Mouse (Mus musculus) E14TG2a.4 (cell line): ENCODE measurements at regions not wholly inside any gene's neighbourhood (a gene's known extent, or its start where the extent isn't known, plus 50 kb on each side); places are given as distances from the start of the nearest gene placed in this dataset.
A peak's percentile ranks its signal among the peaks of the same experiment; 100 is the strongest.

Source experiments
- H3K27me3 ChIP-seq: 2 replicates; pipeline ENCODE4 v1.6.1; 2014; ENCODE audit warnings: low read length, control low read depth; ENCODE audit not compliant: insufficient read depth
- H3K36me3 ChIP-seq: 2 replicates; pipeline ENCODE4 v1.6.1; 2014; ENCODE audit warnings: low read length, control low read depth; ENCODE audit not compliant: insufficient read depth
- H3K4me1 ChIP-seq: replicated peaks from 2 replicates; pipeline ENCODE4 v1.6.1; 2014; ENCODE audit warnings: low read depth, low read length, control low read depth
- H3K4me3 ChIP-seq: replicated peaks from 2 replicates; pipeline ENCODE4 v1.5.1; 2014; ENCODE audit warnings: mild to moderate bottlenecking, low read length
- H3K9me3 ChIP-seq: 2 replicates; pipeline ENCODE4 v1.6.1; 2014; ENCODE audit warnings: low read length, control low read depth
- CTCF ChIP-seq: conservative IDR thresholded peaks from 2 replicates; pipeline ENCODE4 v1.5.1; 2014; ENCODE audit warnings: low read length
- NANOG ChIP-seq: IDR thresholded peaks from 2 replicates; pipeline ENCODE4 v1.6.1; 2014; ENCODE audit warnings: borderline replicate concordance, low read length, mixed read lengths
- POU5F1 ChIP-seq: IDR thresholded peaks from 2 replicates; pipeline ENCODE4 v1.6.1; 2014; ENCODE audit warnings: low read length, borderline replicate concordance

- Histone ChIP-seq H3K27me3 (peaks cover 3% of the 10 kb centered on the region; the same call in 1 of the 2 replicates), H3K9me3 (peaks cover 5% of the 10 kb centered on the region), H3K36me3 (no peaks in the 10 kb centered on the region), H3K4me3 (no peak overlapping the region), H3K4me1 (no peaks in the 10 kb centered on the region)
- TF ChIP-seq NANOG (no peak), CTCF (no peak), POU5F1 (no peak)
These were observed 69.1 kb upstream of the Fhl2 start for GRCm38 (mm10) chr1:43265699-43266455.

- Histone ChIP-seq H3K36me3 (no peaks in the 10 kb centered on the region), H3K27me3 (peaks cover 3% of the 10 kb centered on the region; the same call in 1 of the 2 replicates), H3K4me3 (no peak overlapping the region), H3K4me1 (no peaks in the 10 kb centered on the region), H3K9me3 (no peaks in the 10 kb centered on the region)
- TF ChIP-seq POU5F1: no peak
- TF ChIP-seq CTCF: peak; percentile 33; the same call in 1 of the 2 replicates
- TF ChIP-seq NANOG: no peak
These were observed 72.9 kb upstream of the Fhl2 start for GRCm38 (mm10) chr1:43269685-43270084.

DNA sequence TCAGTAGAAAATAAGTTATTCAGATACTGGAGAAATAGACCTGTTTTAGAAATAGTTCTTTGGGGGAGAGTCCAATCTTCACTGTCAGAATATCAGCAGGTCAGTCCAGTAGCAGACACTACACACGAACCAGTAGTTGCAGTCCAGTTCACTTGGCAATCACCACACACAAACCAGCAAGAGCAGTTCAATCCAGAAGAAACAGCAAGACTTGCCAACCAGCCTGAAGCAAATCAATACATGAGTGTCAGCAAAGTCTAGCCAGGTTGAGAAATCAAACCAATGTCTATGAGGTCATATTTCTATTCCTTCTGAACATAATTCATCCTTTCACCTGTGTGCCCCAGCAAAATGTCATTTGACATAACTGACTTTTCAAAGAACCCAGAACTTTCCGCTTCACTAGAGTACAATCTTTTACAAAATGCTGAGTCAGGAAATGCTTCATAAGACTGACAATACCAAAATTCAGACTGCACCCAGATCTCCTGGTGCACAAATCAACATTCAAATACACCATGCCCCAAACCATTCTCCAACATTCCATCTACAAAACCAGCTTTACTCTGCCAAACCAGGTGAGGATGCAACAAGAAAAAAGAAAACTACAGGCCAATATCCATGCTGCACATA is 76.6 kb upstream of the Fhl2 start:
- Histone ChIP-seq H3K4me3 (no peak overlapping the region), H3K9me3 (no peaks in the 10 kb centered on the region), H3K36me3 (no peaks in the 10 kb centered on the region), H3K4me1 (no peaks in the 10 kb centered on the region), H3K27me3 (peaks cover 3% of the 10 kb centered on the region; the same call in 1 of the 2 replicates)
- TF ChIP-seq CTCF (no peak), POU5F1 (no peak), NANOG (no peak)

GRCm38 (mm10) chr1:43291736-43292135 is 95.0 kb upstream of the Fhl2 start:
- H3K36me3 ChIP-seq: no peaks in the 10 kb centered on the region
- peaks cover 18% of the 10 kb centered on the region for H3K9me3 ChIP-seq
- no peaks in the 10 kb centered on the region for H3K27me3 ChIP-seq
- no peak overlapping the region for H3K4me3 ChIP-seq
- TF ChIP-seq POU5F1 (no peak), CTCF (no peak), NANOG (no peak)
- 0 out of 2 replicates have a peak, but pooled peaks cover 4% of the 10 kb centered on the region for H3K4me1 ChIP-seq

GRCm38 (mm10) chr1:43292561-43292960 is 95.8 kb upstream of the Fhl2 start:
- 0 out of 2 replicates have a peak, but pooled peaks cover 4% of the 10 kb centered on the region for H3K4me1 ChIP-seq
- H3K9me3 ChIP-seq: peaks cover 14% of the 10 kb centered on the region
- no peak for TF ChIP-seq CTCF
- TF ChIP-seq POU5F1: no peak
- H3K27me3 ChIP-seq: no peaks in the 10 kb centered on the region
- no peak overlapping the region for H3K4me3 ChIP-seq
- no peaks in the 10 kb centered on the region for H3K36me3 ChIP-seq

DNA sequence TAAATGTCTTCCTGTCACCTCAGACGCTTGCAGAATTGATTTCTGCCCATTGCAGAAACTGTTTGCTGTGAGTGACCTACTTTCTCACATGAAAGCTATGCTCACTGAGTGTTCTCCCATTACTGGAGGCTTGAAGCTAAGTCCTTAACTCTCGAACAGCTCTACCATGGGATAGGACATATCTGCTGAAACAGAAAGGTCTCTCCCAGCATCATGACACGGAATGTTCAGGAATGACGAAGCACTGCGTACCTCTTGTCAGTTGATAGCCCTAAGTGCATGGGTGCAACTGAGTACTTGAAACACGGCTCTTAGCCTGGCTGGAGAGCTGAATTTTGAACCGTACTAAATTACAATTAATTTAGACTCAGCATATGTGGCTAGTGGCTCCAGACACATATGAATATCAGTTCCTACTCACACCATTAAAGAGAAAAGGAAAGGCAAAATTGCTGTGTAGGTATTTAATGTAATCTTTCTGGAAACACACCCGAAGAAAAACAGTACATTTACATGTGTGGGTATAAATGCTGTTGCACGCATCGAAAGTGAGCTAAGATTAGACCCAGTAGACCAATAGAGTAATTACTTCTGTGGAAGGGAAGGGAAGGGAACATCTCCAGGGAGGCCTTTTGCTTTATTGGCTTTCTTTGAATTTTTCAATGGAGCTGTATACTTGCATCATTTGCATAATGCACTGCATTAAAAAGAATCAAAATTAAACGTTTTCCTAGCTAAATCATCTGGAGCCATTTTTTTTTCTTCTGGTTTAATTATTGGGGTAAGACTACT is 97.6 kb upstream of the Fhl2 start:
- Histone ChIP-seq H3K27me3 (no peaks in the 10 kb centered on the region), H3K9me3 (no peaks in the 10 kb centered on the region)
- TF ChIP-seq CTCF (no peak), NANOG (no peak), POU5F1 (no peak)

DNA sequence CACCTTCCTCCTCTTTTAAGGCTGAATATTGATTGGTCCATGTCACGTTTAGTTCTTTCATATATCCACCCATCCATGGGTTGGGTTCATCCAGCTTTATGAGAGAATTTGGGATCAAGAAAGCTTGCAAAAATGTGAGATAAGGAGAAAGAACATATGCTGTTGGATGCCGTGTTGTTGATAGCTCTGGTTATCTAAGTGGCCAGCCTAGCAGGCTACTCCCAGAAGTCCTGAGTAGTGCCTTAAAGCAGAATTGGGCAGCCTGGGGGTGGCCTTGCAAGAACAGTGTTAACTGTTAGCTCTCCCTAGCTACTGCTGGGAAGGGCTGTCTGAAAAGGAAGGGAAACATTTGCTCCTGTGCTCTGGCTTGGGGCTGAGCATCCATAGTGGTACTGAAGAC is 100.8 kb upstream of the Fhl2 start:
- Histone ChIP-seq H3K36me3 (no peaks in the 10 kb centered on the region), H3K27me3 (no peaks in the 10 kb centered on the region)
- TF ChIP-seq CTCF: no peak
- no peak for TF ChIP-seq NANOG
- TF ChIP-seq POU5F1: no peak

More for the DNA sequence above, 97.6 kb upstream of the Fhl2 start:
- Histone ChIP-seq H3K36me3 (no peaks in the 10 kb centered on the region), H3K4me1 (0 out of 2 replicates have a peak, but pooled peaks cover 4% of the 10 kb centered on the region), H3K4me3 (no peak overlapping the region)

GRCm38 (mm10) chr1:43298746-43299145 is 102.0 kb upstream of the Fhl2 start:
- no peaks in the 10 kb centered on the region for H3K36me3 ChIP-seq
- H3K4me1 ChIP-seq: 0 out of 2 replicates have a peak, but pooled peaks cover 4% of the 10 kb centered on the region
- H3K9me3 ChIP-seq: no peaks in the 10 kb centered on the region
- no peak for TF ChIP-seq NANOG
- no peaks in the 10 kb centered on the region for H3K27me3 ChIP-seq
- H3K4me3 ChIP-seq: no peak overlapping the region

More for the DNA sequence above, 100.8 kb upstream of the Fhl2 start:
- no peak overlapping the region for H3K4me3 ChIP-seq
- H3K4me1 ChIP-seq: 0 out of 2 replicates have a peak, but pooled peaks cover 4% of the 10 kb centered on the region
- H3K9me3 ChIP-seq: no peaks in the 10 kb centered on the region
